Mouse (Mus musculus) ES-Bruce4 (cell line): Measurements from ENCODE around the gene Gm3164.
"Not testable (repeated sequence)": the region's sequence is repeated elsewhere in the genome, so short reads cannot be mapped to it uniquely, and the experiment has no call there.

Source experiments
- CTCF ChIP-seq: IDR thresholded peaks from one replicate; pipeline ENCODE4 v1.8.1; 2011; ENCODE audit warnings: low read depth, low read length
- POLR2A ChIP-seq: IDR thresholded peaks from one replicate; pipeline ENCODE4 v1.8.1; 2011; ENCODE audit warnings: low read length; ENCODE audit not compliant: insufficient read depth

GRCm38 (mm10) chr14:4430692-4431091 lies 15.4 kb downstream of the Gm3164 start, which contains the start of gene Gm3173:
- not testable (repeated sequence) for TF ChIP-seq CTCF, POLR2A
